Mouse (Mus musculus) adrenal gland, postnatal 25 days (tissue): ENCODE results near the gene D8Ertd738e. TPM values are rescaled to one million over a fixed set of nuclear protein-coding genes. Genes with fewer than 3 reads are reported as not detected.

ENCODE experiments used
- DNase-seq: peaks from one replicate; pipeline ENCODE4 v3.0.0; 2021; ENCODE audit warnings: mixed read lengths
- microRNA-seq, 2 experiments: library from miRNA; unstranded; fragments of <30 nt; microRNA quantifications; one replicate each; pipeline ENCODE4 v1.2.0; 2021
- total RNA-seq: library from RNA; stranded (reverse); gene quantifications from 2 replicates; pipeline ENCODE4 v1.2.3, GENCODE M21; 2021

Gene D8Ertd738e
- total RNA-seq, 1 experiment from 2014 or later, result 266 TPM

DNA sequence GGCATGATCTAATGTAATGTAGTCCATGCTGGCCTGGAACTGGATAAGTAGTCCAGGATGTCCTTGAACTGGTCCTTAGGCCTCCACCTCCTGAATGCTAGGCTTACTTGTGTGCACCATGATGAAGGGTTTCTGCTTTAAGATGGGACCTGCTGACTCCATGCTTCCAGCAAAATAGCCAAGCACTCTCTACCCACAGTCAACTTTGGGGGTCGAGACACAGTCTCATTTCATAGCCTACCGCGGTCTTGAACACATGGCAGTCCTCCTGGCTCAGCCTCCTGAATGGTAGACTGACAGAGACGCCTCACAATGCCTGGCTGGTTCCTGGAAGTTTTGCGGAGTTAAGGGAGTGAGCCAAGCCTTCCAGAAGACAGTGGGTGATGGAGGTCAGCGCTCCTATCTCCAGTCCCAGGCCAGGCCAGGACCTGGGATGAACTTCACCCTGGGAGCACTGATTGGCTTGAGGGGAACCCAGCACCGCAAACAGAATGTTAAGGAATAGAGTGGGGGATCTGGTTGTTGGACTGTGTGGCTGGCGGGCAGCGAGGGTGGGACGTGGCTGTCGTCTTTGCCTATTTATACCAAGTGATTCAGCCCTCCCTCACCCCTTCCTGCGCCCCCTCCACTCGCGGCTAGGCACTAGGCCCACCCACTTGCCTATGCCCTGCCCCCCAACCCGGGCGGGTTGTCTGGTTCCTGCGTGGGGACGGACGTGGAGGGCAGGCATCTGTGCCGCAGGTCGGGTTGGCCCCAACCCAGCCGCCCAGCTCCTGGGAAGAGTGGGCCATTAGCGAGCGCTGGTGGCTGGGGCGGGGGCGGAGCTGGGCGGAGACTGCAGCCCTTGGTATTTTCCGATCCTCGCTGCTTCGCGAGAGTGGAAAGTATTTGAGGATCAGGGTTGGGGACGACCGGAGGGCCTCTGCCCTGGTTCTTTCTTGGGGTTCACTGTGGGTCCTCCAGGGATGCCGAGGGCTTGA is 46.3 kb downstream of the D8Ertd738e start:
- peak; percentile 92 for DNase-seq

GRCm38 (mm10) chr8:84202466-84202865 is 47.1 kb downstream of the D8Ertd738e start:
- peak; percentile 81 for DNase-seq

DNA sequence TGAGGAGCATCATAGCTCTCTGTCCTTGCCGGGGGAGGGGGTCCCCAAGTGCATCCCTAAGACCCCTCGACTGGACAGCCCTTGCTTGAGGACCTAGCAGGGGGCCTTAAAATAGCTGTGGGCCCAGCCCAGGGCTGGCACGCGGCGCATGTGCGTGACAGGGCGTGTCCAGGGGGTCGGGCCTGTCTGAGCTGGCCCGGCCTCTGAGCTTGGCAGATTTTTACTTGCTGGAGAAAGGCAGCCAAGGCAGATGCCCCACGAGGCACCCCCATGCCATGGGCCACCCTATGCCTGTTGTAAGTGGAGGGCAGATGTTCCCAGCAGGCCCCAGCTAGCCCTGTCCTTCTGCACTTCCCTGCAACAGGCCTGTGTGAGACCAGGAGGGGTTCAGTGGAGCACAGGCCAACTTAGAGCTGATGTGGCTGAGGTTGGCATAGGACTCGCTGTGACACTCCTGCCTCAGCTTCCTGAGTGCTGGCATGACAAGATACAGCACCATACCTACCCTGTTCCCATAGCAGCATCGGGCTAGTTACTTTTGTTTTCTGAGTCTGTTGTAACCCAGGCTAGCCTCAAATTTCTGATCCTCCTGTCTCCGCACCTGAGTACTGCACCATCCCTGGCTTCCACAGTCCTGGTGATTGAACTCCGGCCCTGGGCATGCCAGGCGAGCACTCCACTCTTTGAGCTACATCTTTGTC is 47.8 kb downstream of the D8Ertd738e start:
- peak; percentile 84 for DNase-seq

GRCm38 (mm10) chr8:84200652-84201544 is 48.6 kb downstream of the D8Ertd738e start:
- peak; percentile 88 for DNase-seq

- DNase-seq, result no peak
These were observed 49.4 kb downstream of the D8Ertd738e start for GRCm38 (mm10) chr8:84200126-84200555.

- no peak for DNase-seq
These were observed 50.0 kb downstream of the D8Ertd738e start for GRCm38 (mm10) chr8:84199348-84200125.

DNA sequence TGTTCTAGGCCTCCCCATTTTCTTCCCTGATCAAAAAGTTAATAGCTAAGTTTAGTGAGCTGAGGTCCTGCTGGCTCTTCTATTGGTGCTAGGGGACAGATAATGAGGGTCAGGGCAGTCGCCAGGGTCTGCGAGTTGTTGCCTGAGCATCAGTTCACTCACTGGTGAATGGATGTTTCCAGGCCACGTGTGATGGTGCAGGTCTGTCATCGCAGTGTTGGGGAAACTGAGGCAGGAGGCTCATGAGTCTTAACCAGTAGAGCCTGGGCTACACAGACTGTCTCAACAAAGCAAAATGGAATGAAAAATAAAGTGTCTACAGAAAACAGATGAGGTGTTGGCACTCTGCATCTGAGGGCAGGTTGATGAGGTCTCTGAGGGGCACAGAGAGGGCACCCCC is 50.6 kb downstream of the D8Ertd738e start:
- no peak for DNase-seq

DNA sequence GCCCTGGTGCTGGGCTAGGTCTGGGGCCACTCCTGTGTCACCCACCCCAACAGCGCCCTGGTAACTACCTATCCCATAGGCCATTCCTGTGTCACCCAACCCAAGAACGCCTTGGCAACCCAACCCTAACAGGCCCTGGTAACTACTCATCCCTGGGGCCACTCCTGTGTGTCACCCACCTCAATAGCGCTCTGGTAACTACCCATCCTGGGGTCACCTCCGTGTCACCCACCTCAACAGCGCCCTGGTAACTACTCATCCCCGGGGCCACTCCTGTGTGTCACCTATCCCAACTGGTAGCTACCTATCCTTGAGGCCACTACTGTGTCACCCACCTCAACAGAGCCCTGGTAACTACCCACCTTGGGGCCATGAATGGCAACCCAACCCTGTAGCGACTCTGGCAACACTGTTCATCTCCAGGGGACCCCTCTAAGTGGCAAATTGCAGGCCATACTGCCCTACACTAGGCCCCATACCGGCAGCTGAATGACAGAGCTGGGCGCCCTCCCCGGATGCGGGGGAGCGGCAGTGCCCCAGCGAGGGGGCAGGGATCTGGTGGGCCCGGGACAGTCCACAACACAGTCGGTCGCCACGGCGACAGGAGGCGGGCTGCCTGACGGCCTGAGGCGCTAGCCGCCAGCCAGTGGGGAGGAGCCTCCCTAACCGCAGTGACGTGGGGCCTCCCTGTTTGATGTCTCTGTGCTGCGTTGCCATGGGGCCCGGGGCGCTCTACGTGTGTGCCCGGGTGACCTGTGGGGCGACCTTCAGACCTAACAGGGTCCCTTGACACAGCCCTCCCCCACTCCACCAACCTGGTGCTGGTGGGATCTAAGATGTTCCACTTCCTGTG is 51.4 kb downstream of the D8Ertd738e start:
- DNase-seq, result peak; percentile 89

- DNase-seq, result peak; percentile 78
These were observed 52.2 kb downstream of the D8Ertd738e start for GRCm38 (mm10) chr8:84197141-84197921.

Small RNA genes lying within 50 kb of the gene (microRNA-seq; reads per million reads assigned to microRNA genes)
- gene Mir23a (41,262 to 43,518 reads per million in 2 experiments), gene Mir24-2 (0 reads per million in 2 experiments), gene Mir27a (1,237 to 1,361 reads per million in 2 experiments), gene Mir3074-2 (0 reads per million in 2 experiments)

Other genes with a start within 250 kb of the D8Ertd738e start
- 0.67 TPM in 1 of 2 replicates, not detected in the other for gene 1700067K01Rik, start 248.2 kb downstream of the D8Ertd738e start, total RNA-seq
- gene 2210011C24Rik, start 237.5 kb downstream of the D8Ertd738e start, total RNA-seq, result not detected in 2 replicates
- gene Palm3, start 228.2 kb downstream of the D8Ertd738e start, total RNA-seq, result 0.76 and 1.4 TPM in 2 replicates
- 2.5 and 3.6 TPM in 2 replicates for gene Il27ra, start 207.1 kb downstream of the D8Ertd738e start, total RNA-seq
- gene Rln3, start 204.7 kb downstream of the D8Ertd738e start, total RNA-seq, result not detected in 2 replicates
- gene Gm10643, start 184.6 kb downstream of the D8Ertd738e start, total RNA-seq, result 2.8 and 3.5 TPM in 2 replicates
- gene Rfx1, start 182.9 kb downstream of the D8Ertd738e start, total RNA-seq, result 23.1 and 26.1 TPM in 2 replicates
- gene Dcaf15, start 145.0 kb downstream of the D8Ertd738e start, total RNA-seq, result 21.2 and 24.5 TPM in 2 replicates
- 0.62 and 1.0 TPM in 2 replicates for gene Podnl1, start 123.7 kb downstream of the D8Ertd738e start, total RNA-seq
- 31.4 and 34.9 TPM in 2 replicates for gene Cc2d1a, start 101.8 kb downstream of the D8Ertd738e start, total RNA-seq
- gene 4930432K21Rik, start 101.7 kb downstream of the D8Ertd738e start, total RNA-seq, result 0.73 and 1.4 TPM in 2 replicates
- gene Nanos3, start 64.5 kb downstream of the D8Ertd738e start, total RNA-seq, result 1.3 TPM in 1 of 2 replicates, not detected in the other
- gene Zswim4, start 12.7 kb downstream of the D8Ertd738e start, total RNA-seq, result 41.3 and 44.1 TPM in 2 replicates
- 31.3 and 45.3 TPM in 2 replicates for gene Mri1, start 7.6 kb upstream of the D8Ertd738e start, total RNA-seq
- 15.0 and 24.8 TPM in 2 replicates for gene Ccdc130, start 20.7 kb upstream of the D8Ertd738e start, total RNA-seq
- gene Cacna1a, start 138.7 kb upstream of the D8Ertd738e start, total RNA-seq, result 4.9 and 8.0 TPM in 2 replicates